Mouse (Mus musculus) frontal cortex, postnatal 25 days (tissue): ENCODE measurements around the gene B2m.

Experiments used
- DNase-seq, 2 experiments: peaks; one replicate each; pipeline ENCODE4 v3.0.0; 2022; ENCODE audit warnings: low spot score in 2 of 2

Gene B2m

DNA sequence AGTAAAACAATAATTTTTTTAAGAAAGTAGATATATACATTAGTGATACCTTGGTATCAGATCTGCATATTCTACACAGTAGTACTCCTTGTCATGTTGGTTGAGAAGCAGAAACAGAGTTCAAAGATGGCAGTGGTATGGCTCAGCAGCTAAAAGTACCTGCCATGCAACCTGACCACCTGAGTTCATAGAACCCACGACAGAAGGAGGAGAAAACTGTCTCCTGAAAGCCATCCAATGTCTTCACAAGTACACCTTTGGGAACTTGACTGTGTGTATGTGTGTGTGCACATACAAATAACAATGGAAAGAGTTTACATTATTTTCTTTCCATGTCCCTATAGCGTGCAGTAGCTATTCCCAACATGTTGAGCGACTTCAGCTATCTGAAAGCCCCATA is 2.2 kb downstream of the B2m start:
- no peak for DNase-seq

GRCm38 (mm10) chr2:122151221-122151620 is 3.7 kb downstream of the B2m start:
- no peak for DNase-seq

DNA sequence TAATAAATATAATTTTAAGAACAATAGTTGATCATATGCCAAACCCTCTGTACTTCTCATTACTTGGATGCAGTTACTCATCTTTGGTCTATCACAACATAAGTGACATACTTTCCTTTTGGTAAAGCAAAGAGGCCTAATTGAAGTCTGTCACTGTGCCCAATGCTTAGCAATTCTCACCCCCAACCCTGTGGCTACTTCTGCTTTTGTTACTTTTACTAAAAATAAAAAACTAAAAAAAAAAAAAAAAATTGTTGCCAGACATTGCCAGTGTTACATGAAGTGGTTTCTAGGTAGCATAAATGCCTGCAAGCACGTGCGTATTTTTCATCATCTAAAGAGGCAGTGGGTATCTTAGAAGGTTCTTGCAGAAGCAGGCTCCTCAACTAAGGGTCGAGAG is 5.4 kb downstream of the B2m start:
- DNase-seq, result no peak

GRCm38 (mm10) chr2:122153681-122154365 is 6.3 kb downstream of the B2m start:
- no peak for DNase-seq

GRCm38 (mm10) chr2:122154479-122154878 is 7.0 kb downstream of the B2m start:
- DNase-seq, result no peak

GRCm38 (mm10) chr2:122155292-122155691 is 7.8 kb downstream of the B2m start:
- no peak for DNase-seq

DNA sequence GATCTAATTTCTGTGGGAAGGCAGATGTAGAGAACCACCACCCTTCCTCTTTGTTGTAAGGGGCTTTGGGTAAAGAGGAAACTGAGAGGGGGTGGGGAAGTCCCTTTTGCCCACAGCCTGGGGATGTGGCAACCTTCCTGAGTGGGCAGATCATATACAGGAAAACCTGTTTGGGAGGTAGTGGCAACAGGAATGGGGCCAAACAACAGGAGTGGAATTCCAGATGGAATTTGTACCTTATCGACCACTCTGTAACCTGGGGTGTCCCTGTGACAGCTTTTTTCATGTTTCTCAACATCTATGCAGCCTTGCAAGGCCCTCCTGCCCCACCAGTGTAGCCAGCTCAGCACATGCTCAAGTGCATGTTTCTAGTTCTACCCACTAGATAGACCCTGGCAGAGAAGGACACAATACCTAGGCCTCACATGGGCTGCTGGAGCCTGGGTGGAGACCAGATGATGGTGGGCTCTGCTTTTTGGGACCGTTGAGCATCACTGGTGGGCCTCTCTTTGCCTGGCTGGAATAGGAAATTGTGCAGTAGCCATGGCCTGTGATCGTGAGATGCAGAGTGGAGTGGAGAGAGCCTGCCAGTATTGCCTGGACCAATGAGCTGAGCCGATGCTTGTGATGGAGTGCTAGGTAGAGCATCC is 8.7 kb downstream of the B2m start:
- no peak for DNase-seq

DNA sequence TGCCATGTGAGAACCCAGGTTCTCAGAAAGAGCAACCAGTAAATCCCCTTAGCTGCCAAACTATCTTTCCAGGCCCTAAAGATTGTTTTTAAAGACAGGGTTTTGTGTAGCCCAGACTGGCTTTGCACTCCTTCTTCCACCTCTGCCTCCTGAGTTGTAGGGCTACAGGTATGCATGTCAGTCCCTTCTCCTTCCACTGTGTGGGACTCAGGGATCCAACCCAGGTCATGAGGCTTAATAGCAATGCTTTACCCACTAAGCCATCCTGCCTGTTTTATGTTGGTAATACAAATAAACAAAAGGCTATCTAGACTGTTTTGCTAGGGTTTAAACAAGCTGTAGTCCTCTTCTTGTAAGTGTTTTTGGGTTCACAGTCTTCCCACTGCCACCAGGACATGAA is 10.1 kb downstream of the B2m start:
- no peak for DNase-seq

DNA sequence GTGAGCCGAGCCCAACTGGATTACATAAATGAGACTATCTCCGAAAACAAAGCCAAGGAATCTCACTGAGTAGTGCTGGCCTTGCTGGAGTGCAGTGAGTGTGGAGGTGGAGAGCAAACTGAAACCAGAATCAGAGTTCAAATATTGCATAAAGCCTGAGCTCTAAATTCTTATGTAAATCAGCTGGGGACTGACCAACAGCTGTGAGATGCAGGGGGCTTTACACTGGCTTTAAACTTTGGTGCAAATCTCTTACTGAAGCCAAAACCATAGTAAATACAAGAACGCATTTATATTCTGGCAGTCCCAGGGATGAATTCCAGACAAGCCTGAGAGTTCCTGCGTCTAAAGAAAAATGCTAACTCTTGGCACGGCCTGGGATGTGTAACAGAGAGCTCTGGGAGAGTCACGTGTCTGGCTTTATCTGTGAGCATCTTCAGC is 10.9 kb downstream of the B2m start:
- no peak for DNase-seq

- DNase-seq, result no peak
Measured at GRCm38 (mm10) chr2:122159667-122160066, 12.2 kb downstream of the B2m start.

- peak; percentile 49 to 69 for DNase-seq
Measured at GRCm38 (mm10) chr2:122160680-122161079, 13.2 kb downstream of the B2m start, which contains the start of gene Trim69. TSS of gene Trim69 (plus strand) at chr2:122160700.

- DNase-seq, result no peak
Measured at GRCm38 (mm10) chr2:122161542-122161941, 14.1 kb downstream of the B2m start.

DNA sequence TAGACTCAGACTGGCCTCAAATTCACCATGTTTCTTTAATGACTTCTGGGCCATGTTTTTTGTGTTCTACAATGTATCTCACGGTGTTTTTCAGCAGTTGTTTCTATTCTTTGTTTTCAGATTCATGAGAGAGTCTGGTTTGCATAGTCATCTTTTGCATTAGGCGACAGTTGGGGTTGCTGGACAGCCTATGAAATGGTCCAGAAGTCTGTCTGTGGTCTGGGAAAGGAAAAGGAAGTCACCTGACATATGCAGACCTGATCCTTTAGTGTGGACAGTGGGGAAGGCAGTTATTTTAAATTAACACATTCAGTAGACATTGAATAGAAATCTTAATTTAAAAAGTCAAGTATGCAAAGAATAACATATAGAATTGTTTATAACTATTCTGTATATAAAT is 15.0 kb downstream of the B2m start:
- DNase-seq, result no peak

DNA sequence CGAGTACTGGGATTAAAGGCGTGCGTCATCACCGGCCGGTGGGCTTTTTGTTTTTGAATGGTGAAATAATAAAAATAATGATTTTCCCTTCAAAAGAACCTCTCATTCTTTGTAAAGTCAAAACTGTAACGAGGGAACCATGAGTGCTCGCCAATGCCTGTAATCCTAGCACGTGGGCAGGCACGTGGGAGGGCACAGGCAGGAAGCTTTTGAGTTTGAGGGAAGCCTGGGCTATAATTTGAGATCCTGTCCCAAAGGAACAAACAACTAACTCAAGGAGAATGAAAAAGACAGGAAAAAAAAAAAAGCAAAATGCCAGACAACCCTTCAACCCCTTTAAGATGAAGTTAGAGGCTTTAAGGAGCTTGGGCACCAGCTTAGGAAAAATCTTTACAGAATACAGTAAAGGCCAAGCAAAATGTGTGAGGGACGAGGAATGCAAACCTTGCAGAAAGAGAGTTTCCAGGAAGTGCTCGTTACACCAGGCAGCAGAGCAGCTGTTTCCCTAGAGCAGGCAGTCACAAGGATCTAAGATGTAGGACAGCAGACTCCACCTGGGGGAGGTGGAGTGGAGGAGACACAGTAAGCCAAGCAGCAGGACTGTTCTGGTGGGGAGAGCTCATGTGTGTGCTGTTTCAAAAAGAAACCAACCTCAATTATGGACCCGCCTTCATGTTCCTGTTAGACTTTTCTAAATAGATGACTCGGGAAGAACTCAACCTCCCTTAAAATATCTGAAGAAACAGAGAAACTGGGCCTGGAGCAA is 16.1 kb downstream of the B2m start:
- no peak for DNase-seq

DNA sequence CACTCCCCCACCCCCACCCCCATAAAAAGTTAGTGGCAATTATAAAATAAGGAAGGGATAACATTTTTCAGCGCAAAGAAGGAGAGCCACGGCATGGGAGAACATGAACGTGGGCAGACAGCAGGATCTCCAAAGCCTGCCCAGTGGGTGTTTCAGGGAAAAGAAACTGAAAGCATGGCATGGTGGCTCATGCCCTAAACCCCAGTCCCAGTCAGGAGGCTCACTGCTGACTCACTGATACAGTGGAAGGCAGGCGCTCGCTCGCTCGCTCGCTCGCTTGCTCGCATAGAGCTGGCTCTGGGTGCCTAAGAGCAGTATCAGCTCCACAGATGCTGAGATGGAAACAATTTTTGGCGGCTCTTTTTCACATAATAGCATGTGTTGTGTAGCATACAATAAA is 16.8 kb downstream of the B2m start:
- no peak for DNase-seq

DNA sequence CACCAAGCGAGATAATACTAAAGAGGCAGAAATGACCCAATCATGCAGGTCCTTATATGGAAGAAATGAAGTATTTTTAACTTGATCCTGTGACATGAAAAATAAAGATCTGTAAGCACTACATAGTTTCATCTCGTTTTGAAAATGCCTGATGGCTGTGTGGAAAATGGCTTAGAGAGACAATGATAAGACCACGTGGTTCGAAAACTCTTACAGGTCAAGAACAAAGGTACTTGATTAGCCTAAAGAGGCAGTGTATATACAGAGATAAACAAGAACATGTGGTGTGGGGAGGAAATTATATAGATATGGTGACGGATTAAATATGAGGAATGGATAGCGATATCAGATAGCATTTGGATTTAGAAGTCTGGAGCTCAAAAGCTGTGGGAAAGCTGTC is 23.8 kb downstream of the B2m start:
- no peak for DNase-seq

DNA sequence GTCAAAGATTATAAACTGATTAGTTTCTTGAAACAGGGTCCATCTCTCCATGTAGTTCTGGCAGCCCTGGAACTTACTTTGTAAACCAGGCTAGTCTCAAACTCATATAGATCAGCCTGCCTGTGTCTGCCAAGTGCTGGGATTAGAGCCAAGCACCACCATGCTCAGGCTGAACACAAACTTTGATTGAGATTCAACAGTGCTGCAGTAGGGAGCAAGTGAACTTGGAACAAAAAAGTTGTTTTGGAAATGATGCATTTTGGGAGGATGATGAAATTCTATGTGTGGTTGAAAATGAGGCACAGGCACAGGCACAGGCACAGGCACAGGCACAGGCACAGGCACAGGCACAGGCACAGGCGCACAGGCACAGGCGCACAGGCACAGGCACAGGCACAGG is 24.7 kb downstream of the B2m start:
- DNase-seq, result no peak

- no peak for DNase-seq
Measured at GRCm38 (mm10) chr2:122180051-122180822, 32.8 kb downstream of the B2m start.

GRCm38 (mm10) chr2:122185086-122185485 is 37.6 kb downstream of the B2m start:
- no peak for DNase-seq

- no peak for DNase-seq
Measured at GRCm38 (mm10) chr2:122186106-122186505, 38.6 kb downstream of the B2m start, which contains the start of the genes Patl2 and Terb2. TSS of gene Patl2 (minus strand) at chr2:122186189. TSS of gene Terb2 (plus strand) at chr2:122186272.

GRCm38 (mm10) chr2:122186751-122187150 is 39.3 kb downstream of the B2m start:
- no peak for DNase-seq

GRCm38 (mm10) chr2:122191849-122192248 is 44.4 kb downstream of the B2m start:
- DNase-seq, result no peak
